Mouse (Mus musculus) spleen, adult 2 months (tissue): ENCODE results near the gene Prf1.

Experiments
- CTCF ChIP-seq: fragments of 200-500 bp; IDR thresholded peaks from 2 replicates; pipeline ENCODE4 v1.5.1; 2011; ENCODE audit warnings: mild to moderate bottlenecking, inconsistent platforms; ENCODE audit not compliant: insufficient read depth, insufficient read length, insufficient replicate concordance; ENCODE audit errors: extremely low read depth
- POLR2A ChIP-seq: fragments of 200-500 bp; IDR thresholded peaks from 2 replicates; pipeline ENCODE4 v1.6.1; 2011; ENCODE audit warnings: low read depth, low read length, inconsistent platforms

DNA sequence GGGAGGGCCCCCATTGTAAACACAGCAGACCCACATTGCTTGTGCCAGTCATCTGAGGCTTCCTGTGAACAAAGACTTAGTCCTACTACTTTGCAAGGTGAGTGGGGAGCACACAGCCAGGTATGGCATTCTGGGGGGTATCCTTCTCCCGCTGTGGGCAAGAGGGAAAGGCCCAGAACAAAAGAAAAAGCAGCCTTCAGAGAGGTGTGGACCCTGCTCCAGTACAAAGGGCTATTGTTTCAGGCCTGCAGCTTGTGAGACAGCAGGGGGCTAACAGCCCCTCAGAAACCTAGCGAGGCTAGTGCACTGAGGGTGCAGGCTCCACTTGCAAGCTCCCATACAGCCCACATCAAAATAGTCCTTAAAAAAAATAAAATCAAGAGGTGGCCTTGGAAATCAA, 47.7 kb upstream of the Prf1 start:
- TF ChIP-seq CTCF (no peak), POLR2A (no peak)
